Mouse (Mus musculus) telencephalon, adult 2 months (tissue): ENCODE measurements around the gene Numa1.
"Not testable (repeated sequence)": the region's sequence is repeated elsewhere in the genome, so short reads cannot be mapped to it uniquely, and the experiment has no call there.

Experiments used
- DNase-seq: peaks from one replicate; pipeline ENCODE4 v3.0.0-alpha.2; 2011; ENCODE audit warnings: low read depth, low spot score

Gene Numa1

GRCm38 (mm10) chr7:101974505-101974904 lies 40.6 kb downstream of the Numa1 start:
- DNase-seq, result no peak

DNA sequence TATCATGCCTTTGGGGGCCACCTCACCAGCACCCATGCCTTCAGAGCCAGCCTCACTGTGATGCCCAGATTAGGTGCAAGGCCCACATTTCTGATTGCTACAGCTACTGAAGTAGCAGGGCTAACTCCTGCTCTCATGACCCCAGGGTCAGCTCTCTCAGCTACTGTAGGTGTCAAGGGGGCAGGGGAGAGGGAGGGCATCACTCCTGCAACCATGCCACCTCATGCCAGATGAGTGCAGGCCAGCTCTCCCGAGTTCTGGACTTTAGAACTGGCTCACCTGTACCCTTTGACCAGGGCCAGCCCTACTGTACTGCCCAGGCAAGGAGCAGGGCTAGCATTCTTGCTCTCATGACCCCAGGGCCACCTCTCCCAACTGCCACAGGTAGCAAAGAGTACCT lies 48.8 kb downstream of the Numa1 start:
- DNase-seq, result no peak

- no peak for DNase-seq
These were observed 51.2 kb downstream of the Numa1 start for GRCm38 (mm10) chr7:101985081-101985480.

- no peak for DNase-seq
These were observed 60.3 kb downstream of the Numa1 start for GRCm38 (mm10) chr7:101994241-101994640.

- peak; percentile 53 for DNase-seq
These were observed 64.5 kb downstream of the Numa1 start for GRCm38 (mm10) chr7:101998194-101998927.

GRCm38 (mm10) chr7:101999461-102000151 lies 65.7 kb downstream of the Numa1 start:
- DNase-seq, result no peak

DNA sequence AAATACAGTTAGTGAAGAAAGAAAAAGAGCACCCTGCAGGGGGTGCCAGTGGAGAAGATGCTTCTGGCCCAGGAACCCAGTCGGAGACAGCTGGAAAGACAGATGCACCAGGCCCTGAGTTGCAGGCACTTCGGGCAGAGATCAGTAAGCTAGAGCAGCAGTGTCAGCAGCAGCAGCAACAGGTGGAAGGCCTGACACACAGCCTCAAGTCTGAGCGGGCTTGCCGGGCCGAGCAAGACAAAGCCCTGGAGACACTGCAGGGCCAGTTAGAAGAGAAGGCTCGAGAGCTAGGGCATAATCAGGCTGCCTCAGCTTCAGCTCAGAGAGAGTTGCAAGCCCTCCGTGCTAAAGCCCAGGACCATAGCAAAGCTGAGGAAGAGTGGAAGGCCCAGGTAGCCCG lies 66.4 kb downstream of the Numa1 start:
- no peak for DNase-seq

DNA sequence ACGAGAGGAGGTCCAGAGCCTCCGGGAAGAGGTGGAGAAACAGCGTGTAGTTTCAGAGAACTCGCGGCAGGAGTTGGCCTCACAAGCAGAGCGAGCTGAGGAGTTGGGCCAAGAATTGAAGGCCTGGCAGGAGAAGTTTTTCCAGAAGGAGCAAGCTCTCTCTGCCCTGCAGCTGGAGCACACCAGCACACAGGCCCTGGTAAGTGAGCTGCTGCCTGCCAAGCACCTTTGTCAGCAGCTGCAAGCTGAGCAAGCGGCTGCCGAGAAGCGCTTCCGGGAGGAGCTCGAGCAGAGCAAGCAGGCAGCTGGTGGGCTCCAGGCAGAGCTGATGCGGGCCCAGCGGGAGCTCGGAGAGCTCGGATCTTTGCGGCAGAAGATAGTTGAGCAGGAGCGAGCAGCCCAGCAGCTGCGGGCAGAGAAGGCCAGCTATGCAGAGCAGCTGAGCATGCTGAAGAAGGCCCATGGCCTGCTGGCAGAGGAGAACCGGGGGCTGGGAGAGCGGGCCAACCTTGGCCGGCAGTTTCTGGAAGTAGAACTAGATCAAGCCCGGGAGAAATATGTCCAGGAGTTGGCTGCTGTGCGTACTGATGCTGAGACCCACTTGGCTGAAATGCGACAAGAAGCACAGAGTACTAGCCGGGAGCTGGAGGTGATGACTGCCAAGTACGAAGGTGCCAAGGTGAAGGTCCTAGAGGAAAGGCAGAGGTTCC lies 67.2 kb downstream of the Numa1 start:
- DNase-seq, result no peak

- no peak for DNase-seq
These were observed 72.6 kb downstream of the Numa1 start for GRCm38 (mm10) chr7:102006520-102006919.

DNA sequence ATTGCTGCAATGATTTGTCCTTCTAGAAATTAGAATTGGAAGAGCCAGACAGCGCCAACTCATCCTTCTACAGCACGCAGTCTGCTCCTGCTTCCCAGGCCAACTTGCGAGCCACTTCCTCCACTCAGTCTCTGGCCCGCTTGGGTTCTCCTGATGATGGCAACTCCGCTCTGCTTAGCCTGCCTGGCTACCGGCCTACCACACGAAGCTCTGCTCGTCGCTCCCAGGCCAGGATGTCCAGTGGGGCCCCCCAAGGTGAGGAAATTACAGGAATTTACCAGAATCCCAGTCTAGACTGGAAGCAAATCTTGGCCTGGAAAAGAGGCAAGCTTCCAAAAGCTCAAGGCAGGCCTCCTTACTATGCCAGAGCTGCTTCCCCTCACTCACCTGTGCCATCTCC lies 77.9 kb downstream of the Numa1 start:
- no peak for DNase-seq

GRCm38 (mm10) chr7:102013416-102013815 lies 79.5 kb downstream of the Numa1 start:
- DNase-seq, result no peak

GRCm38 (mm10) chr7:102014995-102015394 lies 81.1 kb downstream of the Numa1 start:
- DNase-seq, result no peak

- DNase-seq, result no peak
These were observed 83.0 kb downstream of the Numa1 start for GRCm38 (mm10) chr7:102016936-102017335.

- no peak for DNase-seq
These were observed 83.5 kb downstream of the Numa1 start for GRCm38 (mm10) chr7:102017452-102017851.

DNA sequence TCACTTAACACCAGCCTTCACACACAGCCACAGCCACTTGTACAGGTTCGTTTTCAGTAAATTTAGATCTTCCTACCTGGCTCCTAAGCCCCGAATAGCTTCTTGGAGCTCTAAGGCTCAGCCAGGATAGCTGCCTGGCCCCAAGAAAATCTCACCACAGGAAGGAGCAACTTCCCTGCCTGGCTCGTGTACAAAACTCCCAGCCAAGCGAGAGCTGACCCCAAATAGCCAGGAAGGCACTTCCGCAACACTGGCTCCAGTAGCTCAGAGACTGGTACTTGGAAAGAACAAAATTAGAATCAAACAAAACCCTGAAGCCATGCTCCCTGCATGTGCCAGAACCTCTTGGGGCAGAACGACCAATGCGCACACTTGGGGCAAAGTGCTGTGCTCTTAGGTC lies 84.1 kb downstream of the Numa1 start:
- DNase-seq, result no peak

- no peak for DNase-seq
These were observed 84.7 kb downstream of the Numa1 start, which contains the start of gene Il18bp for GRCm38 (mm10) chr7:102018590-102018989. Il18bp (minus strand) TSS chr7:102018690.

DNA sequence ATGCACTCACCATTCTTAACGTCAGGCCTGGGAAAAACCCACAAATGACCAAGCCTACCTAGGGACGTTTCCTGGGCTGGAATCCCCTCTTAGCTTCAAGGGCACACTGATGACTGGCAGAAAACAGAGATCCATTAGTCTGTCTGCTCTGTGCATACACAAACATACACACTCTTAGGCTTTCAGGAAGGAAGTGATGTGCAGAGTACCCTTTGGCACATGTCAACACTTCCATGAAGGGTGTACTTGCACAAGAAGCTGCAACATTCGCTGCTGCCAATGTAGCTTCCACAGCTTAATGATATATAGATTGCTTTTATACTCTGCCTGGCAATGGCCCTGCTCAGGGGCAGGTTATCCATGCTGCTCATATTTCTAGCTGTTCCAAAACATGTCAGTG lies 85.5 kb downstream of the Numa1 start:
- DNase-seq, result no peak

- DNase-seq, result not testable (repeated sequence)
These were observed 87.0 kb downstream of the Numa1 start for GRCm38 (mm10) chr7:102020934-102021333.

DNA sequence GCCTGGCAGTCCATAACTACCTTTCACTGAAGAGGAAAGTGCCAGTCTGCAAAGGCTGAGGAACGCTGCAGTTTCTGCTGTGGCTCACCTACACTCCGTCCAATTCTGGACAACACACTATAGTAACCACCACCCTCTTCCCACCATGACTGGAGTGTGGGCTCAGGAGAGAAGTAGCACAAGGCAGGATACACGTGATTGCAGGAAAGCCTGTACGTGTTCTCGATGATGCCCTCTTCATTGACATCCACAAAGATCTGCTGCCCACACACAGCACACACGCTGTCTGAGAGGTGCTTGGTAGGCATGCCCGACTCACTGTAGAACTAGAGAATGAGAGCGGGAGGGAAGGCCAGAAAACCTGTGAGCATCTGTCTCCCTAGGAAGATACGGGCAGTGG lies 89.9 kb downstream of the Numa1 start:
- DNase-seq, result peak; percentile 43

GRCm38 (mm10) chr7:102025187-102026119 lies 91.5 kb downstream of the Numa1 start:
- no peak for DNase-seq

GRCm38 (mm10) chr7:102034904-102035303 lies 101.0 kb downstream of the Numa1 start:
- no peak for DNase-seq
